Mouse (Mus musculus): ENCODE data around the gene Ap4m1. TPM values are rescaled to one million over a fixed set of nuclear protein-coding genes. Genes with fewer than 3 reads are reported as not detected.
"Not testable (repeated sequence)": the region's sequence is repeated elsewhere in the genome, so short reads cannot be mapped to it uniquely, and the experiment has no call there.

Gene Ap4m1
- polyA plus RNA-seq, 1 experiment from 2014 or later = 21.2 TPM

- H3K4me3 ChIP-seq (ENCODE audit: low read depth, low read length); ATAC-seq (ENCODE audit: insufficient number of reproducible peaks, low FRiP score, low TSS enrichment, low read depth): not testable (repeated sequence)
Observed at GRCm38 (mm10) chr5:138216632-138217031, 44.8 kb downstream of the Ap4m1 start.

DNA sequence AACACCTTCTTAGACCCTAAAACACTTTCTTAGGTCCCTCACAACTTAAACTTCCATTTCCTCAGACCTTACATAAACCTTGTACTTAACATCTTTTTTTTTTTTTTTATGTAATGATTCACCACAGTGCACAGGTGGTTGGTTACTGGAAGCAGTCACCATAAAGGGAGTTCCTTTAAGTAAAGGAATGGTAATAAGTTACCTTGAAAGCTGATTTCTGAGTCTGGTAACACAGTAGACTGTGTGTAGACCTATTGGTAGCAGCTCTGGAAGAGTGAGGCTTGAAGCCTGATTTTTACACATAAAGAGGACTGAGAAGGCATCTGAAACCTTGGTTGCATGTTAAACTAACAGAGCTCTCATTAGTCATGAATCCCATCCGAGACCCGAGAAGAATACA, 48.1 kb downstream of the Ap4m1 start:
- H3K4me2 ChIP-seq (ENCODE audit: low read depth, severe bottlenecking) = no peak overlapping the region
- no peak overlapping the region for H3K27ac ChIP-seq (replicated peaks; ENCODE audit: low read depth, low read length)
- no peak overlapping the region for H3K9ac ChIP-seq (ENCODE audit: low read length)
- WGBS = 80% methylated on average over 2 of the region's 2 CpGs
- no peaks in the 10 kb centered on the region for H3K27me3 ChIP-seq (ENCODE audit: control insufficient read depth, insufficient read depth, low read length)
- no peak for ATAC-seq (ENCODE audit: insufficient number of reproducible peaks, low FRiP score, low TSS enrichment, low read depth)
- no peaks in the 10 kb centered on the region for H3K36me3 ChIP-seq (ENCODE audit: control insufficient read depth, insufficient read depth, low read length)
- H3K9me3 ChIP-seq (ENCODE audit: control insufficient read depth, low read length) = 0 out of 2 replicates have a peak, but pooled peaks cover 3% of the 10 kb centered on the region
- no peaks in the 10 kb centered on the region for H3K4me1 ChIP-seq (ENCODE audit: control insufficient read depth, insufficient read depth, low read length)
- H3K4me3 ChIP-seq (ENCODE audit: low read depth, low read length) = no peak overlapping the region
- DNase-seq (ENCODE audit: low spot score) = no peak

More at GRCm38 (mm10) chr5:138216632-138217031, 44.8 kb downstream of the Ap4m1 start:
- H3K27ac ChIP-seq (replicated peaks; ENCODE audit: low read depth, low read length); H3K4me2 ChIP-seq (ENCODE audit: low read depth, severe bottlenecking); H3K36me3 ChIP-seq (ENCODE audit: control insufficient read depth, insufficient read depth, low read length); H3K9ac ChIP-seq (ENCODE audit: low read length); H3K9me3 ChIP-seq (ENCODE audit: control insufficient read depth, low read length); H3K4me1 ChIP-seq (ENCODE audit: control insufficient read depth, insufficient read depth, low read length); DNase-seq (ENCODE audit: low spot score); H3K27me3 ChIP-seq (ENCODE audit: control insufficient read depth, insufficient read depth, low read length): not testable (repeated sequence)
- WGBS = 92% methylated on average over 13 of the region's 13 CpGs

DNA sequence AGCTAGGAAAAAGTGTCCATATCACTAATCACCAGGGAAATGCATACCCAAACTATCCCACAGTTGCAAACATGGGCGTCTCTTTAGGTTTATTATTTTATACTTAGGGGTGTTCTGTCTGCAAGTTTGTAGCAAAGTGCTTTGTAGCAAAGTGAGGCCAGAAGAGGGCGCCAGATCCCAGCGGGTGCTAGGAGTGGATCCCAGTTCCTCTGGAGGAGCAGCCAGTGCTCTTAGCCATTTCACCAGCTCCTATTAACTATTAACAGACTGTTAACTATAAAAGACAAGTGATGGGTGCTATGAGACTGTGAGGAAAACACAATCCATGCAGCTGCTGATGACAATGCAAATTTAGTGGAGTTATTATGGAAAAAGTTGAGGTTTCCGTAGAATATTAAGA, 50.3 kb downstream of the Ap4m1 start:
- 26% methylated on average over 4 of the region's 4 CpGs for WGBS

DNA sequence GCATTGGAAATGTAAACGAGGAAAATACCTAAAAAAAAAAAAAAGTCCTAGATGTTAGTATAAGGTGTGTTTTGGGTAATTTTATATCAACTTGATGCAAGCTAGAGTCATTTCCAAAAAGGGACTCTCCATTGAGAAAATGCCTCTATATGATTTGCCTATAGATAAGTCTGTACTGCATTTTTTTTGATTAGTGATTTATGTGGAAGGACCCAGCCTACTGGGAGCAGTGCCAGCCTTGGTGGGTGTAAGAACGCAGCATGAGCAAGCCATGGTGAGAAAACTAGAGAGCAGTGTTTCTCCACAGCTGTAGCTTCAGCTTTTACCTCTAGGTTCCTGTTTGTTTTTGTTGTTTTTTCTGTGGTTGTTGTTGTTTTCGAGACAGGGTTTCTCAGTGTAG, 51.5 kb downstream of the Ap4m1 start:
- Histone ChIP-seq H3K4me2 (ENCODE audit: low read depth, severe bottlenecking) (no peak overlapping the region), H3K4me3 (ENCODE audit: low read depth, low read length) (no peak overlapping the region), H3K4me1 (ENCODE audit: control insufficient read depth, insufficient read depth, low read length) (no peaks in the 10 kb centered on the region), H3K27me3 (ENCODE audit: control insufficient read depth, insufficient read depth, low read length) (no peaks in the 10 kb centered on the region), H3K27ac (replicated peaks; ENCODE audit: low read depth, low read length) (no peak overlapping the region), H3K9ac (ENCODE audit: low read length) (no peak overlapping the region), H3K36me3 (ENCODE audit: control insufficient read depth, insufficient read depth, low read length) (no peaks in the 10 kb centered on the region), H3K9me3 (ENCODE audit: control insufficient read depth, low read length) (no peaks in the 10 kb centered on the region)
- DNase-seq (ENCODE audit: low spot score) (no peak), ATAC-seq (ENCODE audit: insufficient number of reproducible peaks, low FRiP score, low TSS enrichment, low read depth) (no peak)
- 69% methylated on average over 3 of the region's 3 CpGs for WGBS

More for the DNA sequence above, 50.3 kb downstream of the Ap4m1 start:
- no peak for ATAC-seq (ENCODE audit: insufficient number of reproducible peaks, low FRiP score, low TSS enrichment, low read depth)
- H3K4me1 ChIP-seq (ENCODE audit: control insufficient read depth, insufficient read depth, low read length) = no peaks in the 10 kb centered on the region
- DNase-seq (ENCODE audit: low spot score) = peak; percentile 82
- no peak overlapping the region for H3K27ac ChIP-seq (replicated peaks; ENCODE audit: low read depth, low read length)
- H3K4me3 ChIP-seq (ENCODE audit: low read depth, low read length) = no peak overlapping the region
- H3K27me3 ChIP-seq (ENCODE audit: control insufficient read depth, insufficient read depth, low read length) = no peaks in the 10 kb centered on the region
- no peaks in the 10 kb centered on the region for H3K36me3 ChIP-seq (ENCODE audit: control insufficient read depth, insufficient read depth, low read length)
- no peak overlapping the region for H3K9ac ChIP-seq (ENCODE audit: low read length)
- H3K4me2 ChIP-seq (ENCODE audit: low read depth, severe bottlenecking) = no peak overlapping the region
- no peaks in the 10 kb centered on the region for H3K9me3 ChIP-seq (ENCODE audit: control insufficient read depth, low read length)

DNA sequence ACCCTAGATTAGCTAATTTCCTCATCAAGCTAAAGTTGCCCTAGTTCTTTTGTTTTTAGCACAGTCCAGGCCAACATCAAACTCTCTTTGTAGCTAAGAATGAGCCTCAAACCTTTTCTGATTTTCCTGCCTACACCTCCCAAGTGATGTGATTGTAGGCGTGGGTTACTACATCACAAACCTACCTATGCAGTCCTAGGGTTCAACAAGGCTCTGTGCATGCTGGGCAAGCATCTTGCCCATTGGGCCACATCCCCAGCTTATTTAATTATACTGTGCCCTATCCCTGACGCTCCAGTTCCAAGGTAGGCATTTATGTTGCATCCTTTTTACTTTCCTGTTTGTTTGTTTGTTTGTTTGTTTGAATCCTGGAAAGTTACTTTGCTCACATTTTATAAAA, 53.9 kb downstream of the Ap4m1 start, which contains the start of gene Nxpe5:
Nxpe5 (plus strand) TSS at position 199 of the 400 bp plus-strand sequence.
- H3K4me3 ChIP-seq (ENCODE audit: low read depth, low read length) = no peak within 1 kb of the TSS
- H3K9ac ChIP-seq (ENCODE audit: low read length) = no peak within 1 kb of the TSS
- 63% methylated on average over 2 of the region's 2 CpGs for WGBS
- H3K27me3 ChIP-seq (ENCODE audit: control insufficient read depth, insufficient read depth, low read length) = no peaks in the 10 kb centered on the region
- ATAC-seq (ENCODE audit: insufficient number of reproducible peaks, low FRiP score, low TSS enrichment, low read depth) (no peak), DNase-seq (ENCODE audit: low spot score) (no peak)
- H3K27ac ChIP-seq (replicated peaks; ENCODE audit: low read depth, low read length) = no peak within 1 kb of the TSS
- no peaks in the 10 kb centered on the region for H3K4me1 ChIP-seq (ENCODE audit: control insufficient read depth, insufficient read depth, low read length)
- no peak within 1 kb of the TSS for H3K4me2 ChIP-seq (ENCODE audit: low read depth, severe bottlenecking)
- no peaks in the 10 kb centered on the region for H3K9me3 ChIP-seq (ENCODE audit: control insufficient read depth, low read length)
- no peaks in the 10 kb centered on the region for H3K36me3 ChIP-seq (ENCODE audit: control insufficient read depth, insufficient read depth, low read length)

- H3K27ac ChIP-seq (replicated peaks; ENCODE audit: low read depth, low read length) = no peak overlapping the region
- no peaks in the 10 kb centered on the region for H3K27me3 ChIP-seq (ENCODE audit: control insufficient read depth, insufficient read depth, low read length)
- ATAC-seq (ENCODE audit: insufficient number of reproducible peaks, low FRiP score, low TSS enrichment, low read depth) (no peak), DNase-seq (ENCODE audit: low spot score) (no peak)
- H3K36me3 ChIP-seq (ENCODE audit: control insufficient read depth, insufficient read depth, low read length) = no peaks in the 10 kb centered on the region
- H3K4me3 ChIP-seq (ENCODE audit: low read depth, low read length) = no peak overlapping the region
- 77% methylated on average over 4 of the region's 4 CpGs for WGBS
- no peak overlapping the region for H3K9ac ChIP-seq (ENCODE audit: low read length)
- no peak overlapping the region for H3K4me2 ChIP-seq (ENCODE audit: low read depth, severe bottlenecking)
- H3K9me3 ChIP-seq (ENCODE audit: control insufficient read depth, low read length) = no peaks in the 10 kb centered on the region
- no peaks in the 10 kb centered on the region for H3K4me1 ChIP-seq (ENCODE audit: control insufficient read depth, insufficient read depth, low read length)
Observed at GRCm38 (mm10) chr5:138226491-138226890, 54.7 kb downstream of the Ap4m1 start.

- Histone ChIP-seq H3K4me1 (ENCODE audit: control insufficient read depth, insufficient read depth, low read length) (no peaks in the 10 kb centered on the region), H3K4me2 (ENCODE audit: low read depth, severe bottlenecking) (no peak overlapping the region), H3K27me3 (ENCODE audit: control insufficient read depth, insufficient read depth, low read length) (no peaks in the 10 kb centered on the region), H3K9ac (ENCODE audit: low read length) (no peak overlapping the region), H3K27ac (replicated peaks; ENCODE audit: low read depth, low read length) (no peak overlapping the region), H3K36me3 (ENCODE audit: control insufficient read depth, insufficient read depth, low read length) (no peaks in the 10 kb centered on the region), H3K9me3 (ENCODE audit: control insufficient read depth, low read length) (no peaks in the 10 kb centered on the region), H3K4me3 (ENCODE audit: low read depth, low read length) (no peak overlapping the region)
- WGBS = 69% methylated on average over 2 of the region's 2 CpGs
- ATAC-seq (ENCODE audit: insufficient number of reproducible peaks, low FRiP score, low TSS enrichment, low read depth) = no peak
- DNase-seq (ENCODE audit: low spot score) = no peak
Observed at GRCm38 (mm10) chr5:138227367-138227766, 55.6 kb downstream of the Ap4m1 start.

- ATAC-seq (ENCODE audit: insufficient number of reproducible peaks, low FRiP score, low TSS enrichment, low read depth) = no peak
- H3K36me3 ChIP-seq (ENCODE audit: control insufficient read depth, insufficient read depth, low read length) = no peaks in the 10 kb centered on the region
- no peak overlapping the region for H3K4me2 ChIP-seq (ENCODE audit: low read depth, severe bottlenecking)
- H3K27me3 ChIP-seq (ENCODE audit: control insufficient read depth, insufficient read depth, low read length) = no peaks in the 10 kb centered on the region
- no peak overlapping the region for H3K27ac ChIP-seq (replicated peaks; ENCODE audit: low read depth, low read length)
- DNase-seq (ENCODE audit: low spot score) = peak; percentile 26
- 60% methylated on average over 3 of the region's 3 CpGs for WGBS
- no peaks in the 10 kb centered on the region for H3K4me1 ChIP-seq (ENCODE audit: control insufficient read depth, insufficient read depth, low read length)
- no peaks in the 10 kb centered on the region for H3K9me3 ChIP-seq (ENCODE audit: control insufficient read depth, low read length)
- no peak overlapping the region for H3K9ac ChIP-seq (ENCODE audit: low read length)
- no peak overlapping the region for H3K4me3 ChIP-seq (ENCODE audit: low read depth, low read length)
Observed at GRCm38 (mm10) chr5:138228026-138228425, 56.2 kb downstream of the Ap4m1 start.

DNA sequence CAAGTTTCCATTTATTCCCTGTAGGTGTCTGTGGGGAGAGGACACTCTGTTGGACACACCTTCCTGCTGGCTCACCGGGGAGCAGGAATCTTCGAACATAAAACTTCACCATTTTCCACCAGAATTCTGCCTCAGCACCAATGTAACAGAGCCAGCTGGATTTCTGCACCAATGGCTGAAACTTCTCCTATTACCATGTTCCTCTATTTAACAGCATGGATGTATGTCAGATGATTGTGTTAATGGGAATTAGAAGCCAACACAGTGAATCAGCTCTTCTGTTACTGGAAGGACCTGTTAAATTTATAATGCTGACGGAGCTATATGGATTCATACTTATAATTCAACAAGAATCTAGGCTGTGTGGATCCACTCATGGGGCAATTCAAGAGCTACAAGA, 57.7 kb downstream of the Ap4m1 start:
- DNase-seq (ENCODE audit: low spot score) (no peak), ATAC-seq (ENCODE audit: insufficient number of reproducible peaks, low FRiP score, low TSS enrichment, low read depth) (no peak)
- Histone ChIP-seq H3K9ac (ENCODE audit: low read length) (no peak overlapping the region), H3K9me3 (ENCODE audit: control insufficient read depth, low read length) (no peaks in the 10 kb centered on the region), H3K27ac (replicated peaks; ENCODE audit: low read depth, low read length) (no peak overlapping the region), H3K36me3 (ENCODE audit: control insufficient read depth, insufficient read depth, low read length) (no peaks in the 10 kb centered on the region), H3K4me2 (ENCODE audit: low read depth, severe bottlenecking) (no peak overlapping the region), H3K27me3 (ENCODE audit: control insufficient read depth, insufficient read depth, low read length) (no peaks in the 10 kb centered on the region), H3K4me3 (ENCODE audit: low read depth, low read length) (no peak overlapping the region), H3K4me1 (ENCODE audit: control insufficient read depth, insufficient read depth, low read length) (no peaks in the 10 kb centered on the region)
- WGBS = 92% methylated on average over 3 of the region's 3 CpGs

All from limb, embryonic 11.5 days (tissue).